Mouse (Mus musculus) forebrain, embryonic 15.5 days (tissue): ENCODE data around the gene Carmil1. TPM values are rescaled to one million over a fixed set of nuclear protein-coding genes. Genes with fewer than 3 reads are reported as not detected.

ENCODE experiments used
- ATAC-seq: fragments of 200-750 bp; cut with Nextera tagmentation; replicated peaks from 2 replicates; pipeline ENCODE4 v1.8.0; 2017; ENCODE audit warnings: mild to moderate bottlenecking, moderate TSS enrichment, moderate library complexity
- H3K27ac ChIP-seq: fragments of 300-500 bp; sonication (generic); replicated peaks from 2 replicates; pipeline ENCODE4 v1.5.1; 2015; ENCODE audit warnings: mild to moderate bottlenecking, inconsistent platforms
- H3K27me3 ChIP-seq: fragments of 300-500 bp; sonication (generic); 2 replicates; pipeline ENCODE4 v1.6.1; 2015; ENCODE audit warnings: inconsistent platforms
- H3K36me3 ChIP-seq: fragments of 300-500 bp; sonication (generic); 2 replicates; pipeline ENCODE4 v1.6.1; 2015; ENCODE audit warnings: mild to moderate bottlenecking, inconsistent platforms
- H3K4me1 ChIP-seq: fragments of 300-500 bp; sonication (generic); 2 replicates; pipeline ENCODE4 v1.6.1; 2015; ENCODE audit warnings: inconsistent platforms
- H3K4me2 ChIP-seq: fragments of 300-500 bp; sonication (generic); replicated peaks from 2 replicates; pipeline ENCODE4 v1.6.1; 2015; ENCODE audit warnings: mild to moderate bottlenecking, inconsistent platforms
- H3K4me3 ChIP-seq: fragments of 300-500 bp; sonication (generic); 2 replicates; pipeline ENCODE4 v1.5.1; 2015; ENCODE audit warnings: mild to moderate bottlenecking, inconsistent platforms
- H3K9ac ChIP-seq: fragments of 300-500 bp; sonication (generic); replicated peaks from 2 replicates; pipeline ENCODE4 v1.6.1; 2015; ENCODE audit warnings: mild to moderate bottlenecking, inconsistent platforms
- H3K9me3 ChIP-seq: fragments of 300-500 bp; sonication (generic); 2 replicates; pipeline ENCODE4 v1.6.1; 2016; ENCODE audit warnings: inconsistent platforms
- WGBS: fragments of 180-500 bp; shearing (Covaris S2); methylation state at CpG from one replicate; pipeline ENCODE4 v1.1.7; 2015; ENCODE audit warnings: mixed read lengths; 5-methylcytosine and 5-hydroxymethylcytosine counted together
- polyA plus RNA-seq: library from polyadenylated mRNA; unstranded; fragments of >200 nt; fragmentation: Nextera tagmentation; extraction: Ambion mirVana; gene quantifications from 2 replicates; pipeline ENCODE4 v1.2.1, GENCODE M21; 2015

Gene Carmil1
- polyA plus RNA-seq, 1 experiment from 2014 or later, result 39.6 TPM

DNA sequence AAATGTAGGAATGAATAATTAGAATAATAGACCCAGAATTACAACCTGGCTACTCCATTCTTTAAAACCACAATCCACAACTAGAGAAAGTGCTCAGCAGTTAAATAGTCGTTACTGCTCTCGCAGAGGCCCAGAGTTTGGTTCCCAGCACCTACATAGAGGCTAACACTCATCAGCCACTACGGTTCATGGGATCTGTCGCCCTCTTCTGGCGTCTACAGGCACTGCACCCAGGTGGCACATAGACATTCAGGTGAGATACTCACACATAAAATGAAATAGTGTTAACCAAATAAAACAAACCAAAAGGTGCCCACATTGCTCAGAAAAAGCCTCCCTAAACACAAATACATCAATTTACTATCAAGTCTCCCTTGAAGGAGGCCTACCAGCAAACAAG lies 86.6 kb downstream of the Carmil1 start:
- WGBS, result 91% methylated on average over 5 of the region's 5 CpGs
- no peak overlapping the region for H3K4me2 ChIP-seq
- no peaks in the 10 kb centered on the region for H3K27me3 ChIP-seq
- no peak overlapping the region for H3K27ac ChIP-seq
- H3K4me1 ChIP-seq, result peaks cover 3% of the 10 kb centered on the region
- no peak overlapping the region for H3K9ac ChIP-seq
- no peak overlapping the region for H3K4me3 ChIP-seq
- no peak for ATAC-seq
- H3K9me3 ChIP-seq, result no peaks in the 10 kb centered on the region
- H3K36me3 ChIP-seq, result no peaks in the 10 kb centered on the region

DNA sequence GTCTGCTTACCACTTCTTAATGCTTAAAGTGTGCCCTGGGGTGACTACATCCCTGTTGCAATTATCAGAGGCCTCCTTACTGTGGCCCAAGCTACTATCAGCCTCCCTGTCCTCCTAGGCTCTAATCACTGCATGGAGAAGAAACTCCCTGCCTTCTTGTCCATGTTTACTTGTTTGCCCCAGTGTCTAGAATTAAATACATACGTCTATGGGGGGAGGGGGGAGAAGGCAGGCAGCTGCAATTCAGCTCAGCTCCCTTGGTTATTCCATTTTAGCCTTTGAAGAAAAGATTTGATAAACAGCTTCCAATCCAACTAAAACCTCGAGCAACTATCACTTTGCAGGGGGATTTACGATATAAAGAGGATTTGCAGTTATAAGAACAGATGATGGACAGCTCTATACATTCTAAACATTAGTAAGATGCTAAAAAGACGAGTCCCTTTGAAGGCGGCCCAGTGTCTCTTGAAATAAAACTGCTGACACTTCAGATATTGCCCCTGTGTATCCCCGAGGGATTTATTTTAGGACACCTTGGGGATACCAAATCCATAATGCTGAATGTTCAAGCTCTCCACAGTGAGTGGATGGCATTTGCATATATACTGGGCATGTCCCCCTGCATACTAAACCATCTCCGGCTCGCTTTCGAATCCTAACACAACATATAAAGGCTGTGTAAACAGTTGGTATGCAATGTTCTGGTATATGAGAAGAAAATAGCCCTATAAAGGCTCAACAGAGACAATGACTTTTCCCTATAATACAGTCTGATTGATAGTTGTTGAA lies 89.5 kb downstream of the Carmil1 start:
- no peak for ATAC-seq
- no peak overlapping the region for H3K9ac ChIP-seq
- H3K27ac ChIP-seq, result no peak overlapping the region
- no peak overlapping the region for H3K4me2 ChIP-seq
- no peaks in the 10 kb centered on the region for H3K27me3 ChIP-seq
- H3K36me3 ChIP-seq, result no peaks in the 10 kb centered on the region
- H3K4me3 ChIP-seq, result no peak overlapping the region
- 67% methylated on average over 9 of the region's 9 CpGs for WGBS
- no peaks in the 10 kb centered on the region for H3K4me1 ChIP-seq
- H3K9me3 ChIP-seq, result no peaks in the 10 kb centered on the region

- H3K27me3 ChIP-seq, result no peaks in the 10 kb centered on the region
- no peak overlapping the region for H3K27ac ChIP-seq
- 83% methylated on average over 2 of the region's 2 CpGs for WGBS
- H3K9me3 ChIP-seq, result no peaks in the 10 kb centered on the region
- no peak overlapping the region for H3K4me2 ChIP-seq
- no peak overlapping the region for H3K4me3 ChIP-seq
- no peaks in the 10 kb centered on the region for H3K4me1 ChIP-seq
- H3K9ac ChIP-seq, result no peak overlapping the region
- no peaks in the 10 kb centered on the region for H3K36me3 ChIP-seq
- ATAC-seq, result no peak
These were observed 93.6 kb downstream of the Carmil1 start for GRCm38 (mm10) chr13:24187026-24187425.

- Histone ChIP-seq H3K4me2 (no peak overlapping the region), H3K27ac (no peak overlapping the region), H3K4me3 (no peak overlapping the region), H3K4me1 (no peaks in the 10 kb centered on the region), H3K36me3 (no peaks in the 10 kb centered on the region), H3K9ac (no peak overlapping the region), H3K9me3 (no peaks in the 10 kb centered on the region), H3K27me3 (no peaks in the 10 kb centered on the region)
- 91% methylated on average over 3 of the region's 3 CpGs for WGBS
- ATAC-seq, result no peak
These were observed 95.0 kb downstream of the Carmil1 start for GRCm38 (mm10) chr13:24185641-24186040.

- Histone ChIP-seq H3K4me3 (no peak overlapping the region), H3K4me1 (0 out of 2 replicates have a peak, but pooled peaks cover under 1% of the 10 kb centered on the region), H3K36me3 (no peaks in the 10 kb centered on the region), H3K9me3 (no peaks in the 10 kb centered on the region), H3K9ac (no peak overlapping the region), H3K4me2 (no peak overlapping the region), H3K27me3 (no peaks in the 10 kb centered on the region), H3K27ac (no peak overlapping the region)
- ATAC-seq, result no peak
- 64% methylated on average over 6 of the region's 6 CpGs for WGBS
These were observed 97.7 kb downstream of the Carmil1 start for GRCm38 (mm10) chr13:24182878-24183277.

GRCm38 (mm10) chr13:24179538-24179937 lies 101.1 kb downstream of the Carmil1 start:
- WGBS, result 84% methylated on average over 10 of the region's 10 CpGs
- no peak overlapping the region for H3K27ac ChIP-seq
- H3K4me2 ChIP-seq, result no peak overlapping the region
- no peaks in the 10 kb centered on the region for H3K27me3 ChIP-seq
- H3K9ac ChIP-seq, result no peak overlapping the region
- no peak overlapping the region for H3K4me3 ChIP-seq
- ATAC-seq, result no peak
- H3K36me3 ChIP-seq, result no peaks in the 10 kb centered on the region
- 0 out of 2 replicates have a peak, but pooled peaks cover 5% of the 10 kb centered on the region for H3K4me1 ChIP-seq
- H3K9me3 ChIP-seq, result no peaks in the 10 kb centered on the region

DNA sequence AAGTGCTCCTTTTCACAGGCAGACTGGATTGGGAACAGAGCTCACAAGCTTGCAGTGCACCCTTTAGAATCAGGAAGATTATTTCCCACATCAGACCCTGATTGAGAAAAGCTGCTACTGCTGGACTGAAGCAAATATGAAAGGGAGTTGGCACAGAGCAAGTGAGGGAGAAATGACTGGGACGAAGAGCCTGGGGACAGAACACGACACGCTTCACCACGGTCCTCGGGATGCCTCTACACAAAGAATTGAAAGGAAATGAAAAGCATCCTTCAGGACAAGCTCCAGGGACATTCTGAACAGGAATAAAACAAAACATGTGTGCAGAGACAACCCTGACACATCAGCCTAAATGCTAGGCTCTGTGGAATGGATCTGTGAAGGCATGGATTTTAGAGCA lies 103.0 kb downstream of the Carmil1 start:
- Histone ChIP-seq H3K9me3 (no peaks in the 10 kb centered on the region), H3K4me2 (no peak overlapping the region), H3K27me3 (no peaks in the 10 kb centered on the region), H3K9ac (no peak overlapping the region), H3K27ac (no peak overlapping the region), H3K4me1 (0 out of 2 replicates have a peak, but pooled peaks cover 5% of the 10 kb centered on the region), H3K4me3 (no peak overlapping the region), H3K36me3 (no peaks in the 10 kb centered on the region)
- ATAC-seq, result no peak
- 61% methylated on average over 5 of the region's 5 CpGs for WGBS

- H3K27ac ChIP-seq, result no peak overlapping the region
- no peak for ATAC-seq
These were observed 103.8 kb downstream of the Carmil1 start for GRCm38 (mm10) chr13:24176835-24177234.

DNA sequence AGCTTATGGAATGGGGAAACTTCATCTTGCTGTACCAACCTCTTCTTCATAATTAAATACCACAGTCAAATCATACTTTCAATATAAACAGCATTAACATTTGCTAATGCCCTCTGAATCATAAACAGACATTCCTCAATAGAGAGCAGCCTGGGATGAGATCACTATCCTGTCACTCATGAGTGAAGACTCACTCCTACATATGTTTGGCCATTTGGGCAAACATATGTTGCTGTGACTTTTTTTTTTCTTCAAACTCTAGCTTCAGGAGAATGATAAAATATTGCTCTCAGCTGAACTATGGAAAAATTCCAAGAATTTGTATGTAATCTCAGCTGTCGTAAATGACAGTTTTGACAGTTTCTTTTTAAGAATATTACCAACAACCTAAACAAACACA lies 110.9 kb downstream of the Carmil1 start:
- Histone ChIP-seq H3K27ac (no peak overlapping the region), H3K27me3 (no peaks in the 10 kb centered on the region), H3K36me3 (no peaks in the 10 kb centered on the region), H3K4me2 (no peak overlapping the region), H3K4me1 (no peaks in the 10 kb centered on the region), H3K9me3 (no peaks in the 10 kb centered on the region), H3K4me3 (no peak overlapping the region), H3K9ac (no peak overlapping the region)
- ATAC-seq, result peak; percentile 71; the same call in 1 of the 2 replicates
- 65% methylated on average over 1 of the region's 1 CpGs for WGBS

More at GRCm38 (mm10) chr13:24176835-24177234, 103.8 kb downstream of the Carmil1 start:
- Histone ChIP-seq H3K4me3 (no peak overlapping the region), H3K4me2 (no peak overlapping the region), H3K27me3 (no peaks in the 10 kb centered on the region), H3K36me3 (no peaks in the 10 kb centered on the region), H3K9me3 (no peaks in the 10 kb centered on the region), H3K4me1 (0 out of 2 replicates have a peak, but pooled peaks cover 5% of the 10 kb centered on the region), H3K9ac (no peak overlapping the region)
- 71% methylated on average over 4 of the region's 4 CpGs for WGBS

GRCm38 (mm10) chr13:24163368-24163767 lies 117.2 kb downstream of the Carmil1 start:
- Histone ChIP-seq H3K9me3 (no peaks in the 10 kb centered on the region), H3K27me3 (no peaks in the 10 kb centered on the region), H3K9ac (no peak overlapping the region), H3K27ac (no peak overlapping the region), H3K4me3 (no peak overlapping the region), H3K4me2 (no peak overlapping the region), H3K4me1 (no peaks in the 10 kb centered on the region), H3K36me3 (no peaks in the 10 kb centered on the region)
- ATAC-seq, result no peak
- WGBS, result 97% methylated on average over 1 of the region's 1 CpGs

- 83% methylated on average over 4 of the region's 4 CpGs for WGBS
- no peak for ATAC-seq
- no peaks in the 10 kb centered on the region for H3K4me1 ChIP-seq
- no peak overlapping the region for H3K9ac ChIP-seq
- no peaks in the 10 kb centered on the region for H3K36me3 ChIP-seq
- no peak overlapping the region for H3K4me3 ChIP-seq
- no peaks in the 10 kb centered on the region for H3K27me3 ChIP-seq
- H3K4me2 ChIP-seq, result no peak overlapping the region
- no peaks in the 10 kb centered on the region for H3K9me3 ChIP-seq
- H3K27ac ChIP-seq, result no peak overlapping the region
These were observed 119.5 kb downstream of the Carmil1 start for GRCm38 (mm10) chr13:24161105-24161504.

- no peak overlapping the region for H3K9ac ChIP-seq
- no peaks in the 10 kb centered on the region for H3K36me3 ChIP-seq
- ATAC-seq, result no peak
- no peak overlapping the region for H3K27ac ChIP-seq
- peaks cover 4% of the 10 kb centered on the region; the same call in 1 of the 2 replicates for H3K4me1 ChIP-seq
- no peaks in the 10 kb centered on the region for H3K27me3 ChIP-seq
- no peak overlapping the region for H3K4me2 ChIP-seq
- H3K4me3 ChIP-seq, result no peak overlapping the region
- 88% methylated on average over 4 of the region's 4 CpGs for WGBS
- H3K9me3 ChIP-seq, result no peaks in the 10 kb centered on the region
These were observed 120.6 kb downstream of the Carmil1 start for GRCm38 (mm10) chr13:24159972-24160371.
